Mouse (Mus musculus) embryonic fibroblast, embryonic 13.5 days (primary cell): ENCODE results near the gene Vmo1.

Experiments used
- CTCF ChIP-seq: IDR thresholded peaks from 2 replicates; pipeline ENCODE4 v1.5.1; 2011; ENCODE audit warnings: mild to moderate bottlenecking, control low read depth, low read length, moderate library complexity, borderline replicate concordance; ENCODE audit not compliant: insufficient read depth
- POLR2A ChIP-seq: IDR thresholded peaks from 2 replicates; pipeline ENCODE4 v1.6.1; 2011; ENCODE audit warnings: low read depth, mild to moderate bottlenecking, control low read depth, low read length, moderate library complexity

GRCm38 (mm10) chr11:70511825-70512224 is 2.6 kb downstream of the Vmo1 start:
- no peak for TF ChIP-seq POLR2A
- no peak for TF ChIP-seq CTCF
